Comparison of ENCODE assay signal across 9 mouse cellular contexts in the genomic region with DNA sequence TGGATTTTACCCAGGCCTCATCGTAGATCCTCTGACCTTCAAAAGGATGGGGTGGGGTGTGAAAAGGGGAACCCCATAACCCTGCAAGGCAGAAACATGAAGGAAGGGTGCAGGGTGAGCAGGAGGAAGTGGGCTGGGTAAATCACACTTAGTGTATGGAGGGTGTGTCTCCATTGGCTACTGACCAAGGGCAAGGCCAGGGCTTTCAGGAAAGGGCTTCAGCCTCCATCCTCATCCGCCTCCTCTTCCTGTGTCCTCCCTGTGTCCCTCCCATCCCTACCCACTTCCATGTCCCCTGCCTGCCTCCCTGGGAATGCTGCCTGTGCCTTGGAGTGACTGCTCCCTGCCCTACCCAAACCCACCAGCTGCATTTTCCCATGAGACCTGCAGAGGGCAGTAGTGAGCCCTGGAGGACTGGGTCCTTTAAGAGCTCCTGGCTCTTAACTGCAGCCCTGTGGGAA. TPM values are rescaled to one million over a fixed set of nuclear protein-coding genes. Genes with fewer than 3 reads are reported as not detected.
DNase-seq lines count a peak whose midpoint lies in the region; ATAC-seq and TF ChIP-seq lines count a peak whose summit lies in the region.
"Had no signal": no experiment of that assay in that cellular context is flagged by ENCODE, and none has a peak within 500 bp of the region (broad histone marks: within the 10 kb centered on the region; RNA-seq: fewer than 3 reads in every experiment).

No protein-coding gene starts in this region.

- H3K9ac ChIP-seq in limb, embryonic 14.5 days (ENCODE audit: low read depth, low read length, severe bottlenecking), result no peak overlapping the region
- no peak overlapping the region for H3K9ac ChIP-seq in midbrain, embryonic 16.5 days (ENCODE audit: low read depth, low read length)
- H3K9ac ChIP-seq: embryonic facial prominence, embryonic 12.5 days had no signal

- H3K36me3 ChIP-seq in limb, embryonic 14.5 days (ENCODE audit: control insufficient read depth, insufficient read depth, low read length), result peaks cover 99% of the 10 kb centered on the region
- H3K36me3 ChIP-seq in midbrain, embryonic 16.5 days (ENCODE audit: control insufficient read depth, insufficient read depth, low read length), result peaks cover 56% of the 10 kb centered on the region

- intact Hi-C loops in gastrocnemius, postnatal 14 days (cut with DNase I; ENCODE audit: low total_unique reads), result no loop called here

- H3K9me3 ChIP-seq in limb, embryonic 14.5 days (ENCODE audit: control insufficient read depth, low read length), result no peaks in the 10 kb centered on the region
- H3K9me3 ChIP-seq in midbrain, embryonic 16.5 days (replicated peaks; ENCODE audit: control insufficient read depth, low read length, poor library complexity, severe bottlenecking), result no peaks in the 10 kb centered on the region
- H3K9me3 ChIP-seq: embryonic facial prominence, embryonic 12.5 days had no signal

- TF ChIP-seq POLR2A in limb, embryonic 14.5 days (IDR thresholded peaks at IDR 0.05; ENCODE audit: borderline replicate concordance, extremely low read depth, insufficient read depth, insufficient read length), result no peak

- no peaks in the 10 kb centered on the region for H3K27me3 ChIP-seq in limb, embryonic 14.5 days (ENCODE audit: control insufficient read depth, insufficient read depth, low read length)
- no peaks in the 10 kb centered on the region for H3K27me3 ChIP-seq in midbrain, embryonic 16.5 days (ENCODE audit: control insufficient read depth, insufficient read depth, low read depth, low read length)
- H3K27me3 ChIP-seq: embryonic facial prominence, embryonic 12.5 days had no signal

- ATAC-seq in inflammation-experienced regulatory T-cells, adult 6 months, result peak; percentile 60
- no peak for ATAC-seq in limb, embryonic 14.5 days (ENCODE audit: low FRiP score, low read depth)
- ATAC-seq in midbrain, embryonic 16.5 days, result 0 out of 2 replicates have a peak, but pooled peaks have one; percentile 37

- no peak overlapping the region for H3K4me3 ChIP-seq in limb, embryonic 14.5 days (replicated peaks; ENCODE audit: low read length)
- H3K4me3 ChIP-seq in midbrain, embryonic 16.5 days (ENCODE audit: low read depth, low read length), result no peak overlapping the region
- H3K4me3 ChIP-seq: embryonic facial prominence, embryonic 12.5 days had no signal

- H3K4me1 ChIP-seq in limb, embryonic 14.5 days (ENCODE audit: control insufficient read depth, insufficient read depth, low read length), result no peaks in the 10 kb centered on the region
- H3K4me1 ChIP-seq in midbrain, embryonic 16.5 days (ENCODE audit: control insufficient read depth, insufficient read depth, low read length), result no peaks in the 10 kb centered on the region
- H3K4me1 ChIP-seq: embryonic facial prominence, embryonic 12.5 days had no signal

- no peak overlapping the region for H3K27ac ChIP-seq in limb, embryonic 14.5 days (replicated peaks; ENCODE audit: low read depth, low read length)
- no peak overlapping the region; the same call in 1 of the 2 replicates for H3K27ac ChIP-seq in midbrain, embryonic 16.5 days (ENCODE audit: low read length)
- H3K27ac ChIP-seq: embryonic facial prominence, embryonic 12.5 days had no signal

- WGBS in limb, embryonic 14.5 days, result 72% methylated on average over 2 of the region's 2 CpGs
- 72% methylated on average over 2 of the region's 2 CpGs for WGBS in midbrain, embryonic 16.5 days

- DNase-seq in right cerebral cortex, adult 18-20 months, result peak; percentile 70
- no peak for DNase-seq in right cerebral cortex, postnatal 36 days (ENCODE audit: low spot score in 2 of 2)
- peak; percentile 62 for DNase-seq in cerebellum, adult 8-10 months
- DNase-seq in gastrocnemius, postnatal 14 days, result peak; percentile 59
- DNase-seq in limb, embryonic 14.5 days (ENCODE audit: low spot score), result peak; percentile 60
- DNase-seq in spleen, postnatal 4 days (ENCODE audit: low spot score in 2 of 2), result peak; percentile 42 to 81

- no peak overlapping the region for H3K4me2 ChIP-seq in limb, embryonic 14.5 days (replicated peaks; ENCODE audit: low read depth, low read length, severe bottlenecking)
- H3K4me2 ChIP-seq in midbrain, embryonic 16.5 days (ENCODE audit: low read length), result no peak overlapping the region
- H3K4me2 ChIP-seq: embryonic facial prominence, embryonic 12.5 days had no signal

RNA-seq across cellular contexts. Expression of a gene that starts 47.8 kb away (rescaled TPM):
- 10 to 100 TPM; 40.9 to 51.4 TPM for total RNA-seq in gastrocnemius, postnatal 14 days (2021)
- polyA plus RNA-seq in inflammation-experienced regulatory T-cells, adult 6 months (2017; shearing (Covaris generic)), result 10 to 100 TPM; 19.9 to 30.3 (median 23.0) TPM
- polyA plus RNA-seq in limb, embryonic 14.5 days (2012; rRNA removed), result 67.1 and 79.9 TPM in 2 replicates
- 27.3 and 28.9 TPM in 2 replicates for polyA plus RNA-seq in limb, embryonic 14.5 days (2014; fragmentation: Nextera tagmentation; extraction: Ambion mirVana)
- 29.6 and 40.3 TPM in 2 replicates for polyA plus RNA-seq in midbrain, embryonic 16.5 days (2015; fragmentation: Nextera tagmentation; extraction: Ambion mirVana)

Comparison
In these comparisons a context has a peak if more than half of its experiments do, and no peak if none do; other contexts are left out.
1. DNase-seq: peak in right cerebral cortex, adult 18-20 months (single experiment), cerebellum, adult 8-10 months (single experiment), gastrocnemius, postnatal 14 days (single experiment), limb, embryonic 14.5 days (single experiment) and spleen, postnatal 4 days (2 of 2); none in right cerebral cortex, postnatal 36 days (0 of 2).